Mouse (Mus musculus) spleen, adult 12 weeks (tissue): ENCODE measurements around the gene Mrpl4.
"Not testable (repeated sequence)": the region's sequence is repeated elsewhere in the genome, so short reads cannot be mapped to it uniquely, and the experiment has no call there.

Experiments
- DNase-seq: peaks from one replicate; pipeline ENCODE4 v3.0.0; 2022; ENCODE audit warnings: low spot score

Gene Mrpl4

DNA sequence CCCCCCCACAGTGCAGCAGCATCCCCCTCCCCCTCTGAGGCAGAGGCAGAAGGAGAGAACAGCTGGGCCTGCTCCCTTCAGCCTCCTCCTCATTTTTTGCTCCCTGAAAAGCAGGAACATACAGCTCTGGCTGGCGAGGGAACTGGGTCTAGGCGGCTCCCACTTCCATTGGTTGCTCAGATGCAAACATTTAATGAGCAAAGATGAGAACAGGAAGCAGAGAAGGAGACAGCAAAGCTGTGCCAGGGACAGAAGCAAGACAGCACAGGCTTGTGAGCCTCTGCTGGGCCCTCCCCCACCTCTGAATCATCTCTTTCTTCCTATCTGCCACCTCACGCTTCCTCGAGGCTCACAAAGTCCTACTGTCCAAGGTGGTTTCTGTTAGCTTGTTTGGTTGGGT, 38.8 kb downstream of the Mrpl4 start:
- DNase-seq, result no peak

DNA sequence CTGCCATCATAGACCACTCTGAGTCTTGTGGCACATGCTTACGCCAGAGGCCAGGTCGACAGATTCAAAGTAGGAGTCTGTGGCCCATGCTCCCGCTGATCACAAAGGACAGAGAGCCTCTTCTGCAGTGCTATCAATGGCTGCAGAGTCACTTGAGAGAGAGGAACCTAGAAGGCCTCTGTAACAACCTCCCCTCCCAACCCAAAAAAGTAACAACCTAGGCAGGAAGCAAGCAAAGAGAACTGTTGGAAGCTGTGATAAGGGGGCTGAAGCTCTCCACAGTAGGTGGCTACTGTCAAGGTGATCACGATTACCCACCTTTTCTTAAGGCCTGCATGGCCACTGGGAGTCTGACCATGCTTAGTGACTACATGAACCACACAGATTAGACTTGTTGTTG, 41.0 kb downstream of the Mrpl4 start:
- no peak for DNase-seq

DNA sequence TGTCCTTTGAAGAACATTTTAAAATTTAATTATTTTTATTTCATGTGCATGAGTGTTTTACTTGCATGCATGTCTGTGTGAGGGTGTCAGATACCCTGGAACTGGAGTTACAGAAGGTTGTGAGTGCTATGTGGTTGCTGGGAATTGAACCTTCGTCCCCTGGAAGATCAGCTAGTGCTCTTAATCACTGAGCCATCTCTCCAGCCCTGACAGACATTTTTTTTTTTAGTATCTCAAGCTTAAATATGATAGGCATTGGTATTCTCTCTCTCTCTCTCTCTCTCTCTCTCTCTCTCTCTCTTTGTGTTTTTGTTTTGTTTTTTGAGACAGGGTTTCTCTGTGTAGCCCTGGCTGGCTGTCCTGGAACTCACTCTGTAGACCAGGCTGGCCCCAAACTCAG, 42.2 kb downstream of the Mrpl4 start:
- DNase-seq, result not testable (repeated sequence)

DNA sequence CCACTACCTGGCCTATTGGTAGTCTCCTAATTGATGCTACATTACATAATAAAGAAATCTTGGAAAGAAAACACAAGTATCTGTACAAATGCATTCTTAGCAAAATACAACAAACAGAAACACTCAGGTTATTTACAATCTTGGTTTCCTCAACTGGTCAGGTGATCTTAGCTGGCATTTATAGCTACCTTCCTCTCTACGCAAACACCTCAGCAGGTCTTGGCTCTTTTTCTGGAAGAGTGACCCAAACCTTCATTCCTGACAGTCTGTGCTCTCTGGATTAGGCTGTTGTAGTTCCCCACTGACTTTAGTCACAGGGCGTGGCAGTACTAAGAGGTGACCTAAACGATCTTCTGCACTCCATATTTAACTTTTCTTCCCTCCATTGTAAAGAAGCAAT, 42.7 kb downstream of the Mrpl4 start:
- DNase-seq, result no peak

DNA sequence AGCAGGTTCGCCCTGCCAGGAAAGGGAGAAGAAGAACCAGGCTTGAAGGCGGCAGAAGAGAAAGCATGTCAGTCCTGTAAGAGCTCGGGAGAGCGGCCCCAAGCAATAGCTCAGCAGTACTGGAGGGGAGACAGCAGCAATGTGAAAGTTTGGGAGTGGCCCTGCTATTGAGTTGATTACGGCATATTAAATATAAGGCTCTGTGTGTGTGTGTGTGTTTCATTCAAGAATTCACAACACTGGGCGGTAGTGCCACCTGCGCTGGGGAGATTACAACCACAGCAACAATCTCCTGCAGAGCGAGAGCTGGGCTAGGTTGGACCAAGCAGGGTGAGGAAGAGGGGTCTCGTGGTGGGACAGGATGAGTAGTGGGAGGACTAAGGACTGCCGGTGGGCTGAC, 49.0 kb downstream of the Mrpl4 start:
- no peak for DNase-seq
